9 mouse cellular contexts compared by ENCODE assay signal in genomic region chr15:7443396-7444315, GRCm38 (mm10). TPM values are rescaled to one million over a fixed set of nuclear protein-coding genes. Genes with fewer than 3 reads are reported as not detected.
DNase-seq lines count a peak whose midpoint lies in the region; ATAC-seq and TF ChIP-seq lines count a peak whose summit lies in the region.
"Had no signal": no experiment of that assay in that cellular context is flagged by ENCODE, and none has a peak within 500 bp of the region (broad histone marks: within the 10 kb centered on the region; RNA-seq: fewer than 3 reads in every experiment).

No protein-coding gene starts in this region.

- no peak for TF ChIP-seq EP300 in liver, postnatal 0 days (IDR thresholded peaks at IDR 0.05; ENCODE audit: low read depth)

- H3K36me3 ChIP-seq in forebrain, embryonic 15.5 days = no peaks in the 10 kb centered on the region
- no peaks in the 10 kb centered on the region for H3K36me3 ChIP-seq in forebrain, embryonic 11.5 days (ENCODE audit: control insufficient read depth, insufficient read depth, low read length)
- no peaks in the 10 kb centered on the region for H3K36me3 ChIP-seq in liver, postnatal 0 days (replicated peaks; ENCODE audit: insufficient read depth, low read length)
- no peaks in the 10 kb centered on the region for H3K36me3 ChIP-seq in liver, embryonic 11.5 days (ENCODE audit: control insufficient read depth, insufficient read depth, low read length)
- H3K36me3 ChIP-seq in neural tube, embryonic 15.5 days = no peaks in the 10 kb centered on the region
- H3K36me3 ChIP-seq: G1E had no signal

- H3K4me1 ChIP-seq in forebrain, embryonic 15.5 days = no peaks in the 10 kb centered on the region
- H3K4me1 ChIP-seq in forebrain, embryonic 11.5 days (replicated peaks; ENCODE audit: control insufficient read depth, insufficient read depth, low read length) = no peaks in the 10 kb centered on the region
- no peaks in the 10 kb centered on the region for H3K4me1 ChIP-seq in liver, postnatal 0 days (ENCODE audit: insufficient read depth)
- no peaks in the 10 kb centered on the region for H3K4me1 ChIP-seq in liver, embryonic 11.5 days (replicated peaks; ENCODE audit: control insufficient read depth, insufficient read depth, low read length)
- H3K4me1 ChIP-seq in neural tube, embryonic 15.5 days = 0 out of 2 replicates have a peak, but pooled peaks cover 4% of the 10 kb centered on the region

- H3K27me3 ChIP-seq in forebrain, embryonic 15.5 days = no peaks in the 10 kb centered on the region
- no peaks in the 10 kb centered on the region for H3K27me3 ChIP-seq in forebrain, embryonic 11.5 days (ENCODE audit: control insufficient read depth, insufficient read depth, low read length)
- H3K27me3 ChIP-seq in liver, postnatal 0 days (ENCODE audit: insufficient read depth, low read length) = 0 out of 2 replicates have a peak, but pooled peaks cover 2% of the 10 kb centered on the region
- H3K27me3 ChIP-seq in liver, embryonic 11.5 days (replicated peaks; ENCODE audit: control insufficient read depth, insufficient read depth, low read length) = no peaks in the 10 kb centered on the region
- no peaks in the 10 kb centered on the region for H3K27me3 ChIP-seq in neural tube, embryonic 15.5 days (replicated peaks)

- H3K4me3 ChIP-seq in forebrain, embryonic 15.5 days = no peak overlapping the region
- no peak overlapping the region for H3K4me3 ChIP-seq in forebrain, embryonic 11.5 days (ENCODE audit: low read depth, low read length)
- no peak overlapping the region for H3K4me3 ChIP-seq in liver, postnatal 0 days (ENCODE audit: low read depth, low read length)
- no peak overlapping the region for H3K4me3 ChIP-seq in liver, embryonic 11.5 days (ENCODE audit: low read depth, low read length)
- H3K4me3 ChIP-seq in neural tube, embryonic 15.5 days (replicated peaks) = no peak overlapping the region

- TF ChIP-seq CTCF in liver, postnatal 0 days (IDR thresholded peaks at IDR 0.05; ENCODE audit: low read depth) = peak; percentile 51

- no peak overlapping the region for H3K9ac ChIP-seq in forebrain, embryonic 15.5 days (replicated peaks)
- no peak overlapping the region for H3K9ac ChIP-seq in forebrain, embryonic 11.5 days (ENCODE audit: low read length)
- H3K9ac ChIP-seq in liver, postnatal 0 days (replicated peaks) = no peak overlapping the region
- no peak overlapping the region for H3K9ac ChIP-seq in liver, embryonic 11.5 days (ENCODE audit: low read depth, low read length)
- no peak overlapping the region for H3K9ac ChIP-seq in neural tube, embryonic 15.5 days (replicated peaks)

- no peak overlapping the region for H3K4me2 ChIP-seq in forebrain, embryonic 15.5 days (replicated peaks)
- no peak overlapping the region for H3K4me2 ChIP-seq in forebrain, embryonic 11.5 days (ENCODE audit: low read depth, low read length, severe bottlenecking)
- H3K4me2 ChIP-seq in liver, postnatal 0 days (ENCODE audit: low read depth, low read length) = no peak overlapping the region
- H3K4me2 ChIP-seq in liver, embryonic 11.5 days = no peak overlapping the region
- H3K4me2 ChIP-seq in neural tube, embryonic 15.5 days = no peak overlapping the region

- no peak for DNase-seq in forebrain, embryonic 11.5 days (ENCODE audit: low spot score)
- no peak for DNase-seq in liver, postnatal 0 days
- no peak for DNase-seq in liver, embryonic 11.5 days (ENCODE audit: low spot score)
- peak; percentile 17 for DNase-seq in fibroblast of lung, adult 2 months (ENCODE audit: low read depth)
- no peak for DNase-seq in cerebellum, postnatal 36 days
- DNase-seq in urinary bladder, adult 18-20 months (ENCODE audit: low spot score in 2 of 2) = no peak

- 73% methylated on average over 17 of the region's 17 CpGs for WGBS in forebrain, embryonic 15.5 days
- 72% methylated on average over 17 of the region's 17 CpGs for WGBS in forebrain, embryonic 11.5 days
- 62% methylated on average over 17 of the region's 17 CpGs for WGBS in liver, postnatal 0 days (ENCODE audit: insufficient replicate concordance)
- 62% methylated on average over 17 of the region's 17 CpGs for WGBS in liver, embryonic 11.5 days
- 71% methylated on average over 17 of the region's 17 CpGs for WGBS in neural tube, embryonic 15.5 days

- no peaks in the 10 kb centered on the region for H3K9me3 ChIP-seq in forebrain, embryonic 15.5 days
- no peaks in the 10 kb centered on the region for H3K9me3 ChIP-seq in forebrain, embryonic 11.5 days (ENCODE audit: control insufficient read depth, low read length)
- H3K9me3 ChIP-seq in liver, postnatal 0 days (ENCODE audit: low read length) = no peaks in the 10 kb centered on the region
- H3K9me3 ChIP-seq in liver, embryonic 11.5 days (ENCODE audit: control insufficient read depth, low read length) = no peaks in the 10 kb centered on the region
- no peaks in the 10 kb centered on the region for H3K9me3 ChIP-seq in neural tube, embryonic 15.5 days (replicated peaks)
- H3K9me3 ChIP-seq: G1E had no signal

- peak; percentile 73 for ATAC-seq in forebrain, embryonic 15.5 days (replicated peaks)
- ATAC-seq in forebrain, embryonic 11.5 days (replicated peaks; ENCODE audit: low FRiP score) = no peak
- ATAC-seq in liver, postnatal 0 days = no peak
- ATAC-seq in liver, embryonic 11.5 days (replicated peaks; ENCODE audit: low FRiP score) = no peak
- ATAC-seq in neural tube, embryonic 15.5 days (ENCODE audit: low FRiP score) = peak; percentile 81; the same call in 1 of the 2 replicates

- H3K27ac ChIP-seq in forebrain, embryonic 15.5 days (replicated peaks) = no peak overlapping the region
- H3K27ac ChIP-seq in forebrain, embryonic 11.5 days (ENCODE audit: low read depth, low read length) = no peak overlapping the region
- no peak overlapping the region for H3K27ac ChIP-seq in liver, postnatal 0 days (ENCODE audit: low read depth)
- H3K27ac ChIP-seq in liver, embryonic 11.5 days (ENCODE audit: low read depth, low read length) = no peak overlapping the region
- no peak overlapping the region for H3K27ac ChIP-seq in neural tube, embryonic 15.5 days (replicated peaks)

RNA-seq across cellular contexts. Expression of gene Egflam, which starts 45.5 kb away (rescaled TPM):
- 4.5 and 4.6 TPM in 2 replicates for polyA plus RNA-seq in forebrain, embryonic 15.5 days (2015; fragmentation: Nextera tagmentation; extraction: Ambion mirVana)
- 7.5 and 7.7 TPM in 2 replicates for polyA plus RNA-seq in forebrain, embryonic 11.5 days (2014; fragmentation: Nextera tagmentation; extraction: Ambion mirVana)
- 0.36 and 0.53 TPM in 2 replicates for polyA plus RNA-seq in liver, postnatal 0 days (2015; fragmentation: Nextera tagmentation; extraction: Ambion mirVana)
- 1.7 and 2.8 TPM in 2 replicates for polyA plus RNA-seq in liver, embryonic 11.5 days (2014; fragmentation: Nextera tagmentation; extraction: Ambion mirVana)
- 12.3 and 17.6 TPM in 2 replicates for polyA plus RNA-seq in neural tube, embryonic 15.5 days (2015; fragmentation: Nextera tagmentation; extraction: Ambion mirVana)
- polyA plus RNA-seq: G1E had no signal

Comparison
In these comparisons a context has a peak if more than half of its experiments do, and no peak if none do; other contexts are left out.
1. ATAC-seq: peak in forebrain, embryonic 15.5 days (single experiment) and neural tube, embryonic 15.5 days (single experiment); none in forebrain, embryonic 11.5 days (single experiment), liver, postnatal 0 days (single experiment) and liver, embryonic 11.5 days (single experiment).